Mouse (Mus musculus) E14TG2a.4 (cell line): ENCODE measurements around the gene Pigx.
"Not testable (repeated sequence)": the region's sequence is repeated elsewhere in the genome, so short reads cannot be mapped to it uniquely, and the experiment has no call there.

ENCODE experiments used
- H3K27me3 ChIP-seq: 2 replicates; pipeline ENCODE4 v1.6.1; 2014; ENCODE audit warnings: low read length, control low read depth; ENCODE audit not compliant: insufficient read depth
- H3K36me3 ChIP-seq: 2 replicates; pipeline ENCODE4 v1.6.1; 2014; ENCODE audit warnings: low read length, control low read depth; ENCODE audit not compliant: insufficient read depth
- H3K4me1 ChIP-seq: replicated peaks from 2 replicates; pipeline ENCODE4 v1.6.1; 2014; ENCODE audit warnings: low read depth, low read length, control low read depth
- H3K4me3 ChIP-seq: replicated peaks from 2 replicates; pipeline ENCODE4 v1.5.1; 2014; ENCODE audit warnings: mild to moderate bottlenecking, low read length
- H3K9me3 ChIP-seq: 2 replicates; pipeline ENCODE4 v1.6.1; 2014; ENCODE audit warnings: low read length, control low read depth
- CTCF ChIP-seq: conservative IDR thresholded peaks from 2 replicates; pipeline ENCODE4 v1.5.1; 2014; ENCODE audit warnings: low read length
- NANOG ChIP-seq: IDR thresholded peaks from 2 replicates; pipeline ENCODE4 v1.6.1; 2014; ENCODE audit warnings: borderline replicate concordance, low read length, mixed read lengths
- POU5F1 ChIP-seq: IDR thresholded peaks from 2 replicates; pipeline ENCODE4 v1.6.1; 2014; ENCODE audit warnings: low read length, borderline replicate concordance

The Pigx gene

DNA sequence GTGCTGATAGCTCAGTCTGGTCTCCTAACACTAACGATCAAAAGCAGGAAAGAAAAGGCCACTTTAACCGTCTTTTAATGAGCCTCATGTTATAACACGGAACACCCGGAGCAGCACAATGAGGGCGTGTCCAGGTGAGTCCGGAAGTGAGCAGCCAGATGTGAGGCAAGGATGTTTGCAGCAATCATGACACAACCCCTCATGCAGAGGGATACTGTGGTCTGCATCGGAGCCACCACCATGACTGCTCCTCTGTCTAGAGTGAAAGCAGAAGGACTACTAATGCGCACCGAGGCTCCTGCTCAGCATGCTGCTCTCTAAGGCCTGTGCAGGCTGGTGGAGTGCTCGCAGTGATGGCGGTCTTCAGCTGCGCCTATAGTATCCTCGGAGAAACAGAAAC, 2.8 kb upstream of the Pigx start:
- H3K9me3 ChIP-seq, result no peaks in the 10 kb centered on the region
- H3K27me3 ChIP-seq, result no peaks in the 10 kb centered on the region
- TF ChIP-seq CTCF, result no peak
- TF ChIP-seq POU5F1, result no peak
- no peak for TF ChIP-seq NANOG
- peaks cover 20% of the 10 kb centered on the region; the same call in 1 of the 2 replicates for H3K36me3 ChIP-seq
- peaks cover 43% of the 10 kb centered on the region for H3K4me1 ChIP-seq
- H3K4me3 ChIP-seq, result no peak overlapping the region

DNA sequence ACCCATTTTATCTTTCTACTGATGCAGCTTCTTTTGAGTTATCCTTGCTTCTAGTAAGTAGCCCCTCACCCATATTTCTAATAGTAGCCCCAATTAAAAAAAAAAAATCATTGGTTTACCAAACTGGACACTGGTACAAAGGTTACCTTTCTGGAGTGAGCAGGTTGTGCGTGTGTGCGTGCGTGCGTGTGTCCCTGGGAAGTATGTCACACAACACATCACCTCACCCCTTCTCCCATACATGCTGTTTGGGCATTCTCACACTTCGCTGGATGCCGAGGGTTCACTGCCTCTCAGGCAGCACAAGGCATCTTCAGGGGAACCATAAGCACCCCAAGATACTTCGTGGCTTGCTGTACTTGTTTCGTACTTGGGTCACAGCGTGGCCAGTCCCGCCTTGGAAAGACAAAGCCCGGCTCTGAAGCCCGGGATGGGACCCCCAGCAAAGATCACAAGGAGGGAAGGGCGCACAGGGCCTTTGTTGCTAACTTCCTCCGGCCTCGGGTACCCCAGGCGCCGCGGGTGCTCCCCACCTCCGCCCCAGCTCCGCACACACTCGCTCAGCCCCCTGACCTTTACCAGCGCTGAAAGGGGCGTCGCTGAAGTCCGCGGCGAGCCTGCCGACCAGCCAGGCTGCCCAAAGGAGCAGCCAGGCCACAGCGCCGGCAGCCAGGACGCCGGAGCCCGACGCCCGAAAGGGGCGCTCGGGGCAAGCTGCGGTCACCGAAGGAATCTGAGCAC, 473 bp downstream of the Pigx start:
- Histone ChIP-seq H3K4me1 (peaks cover 27% of the 10 kb centered on the region), H3K4me3 (peak overlapping the region; percentile 97), H3K36me3 (peaks cover 13% of the 10 kb centered on the region), H3K27me3 (no peaks in the 10 kb centered on the region), H3K9me3 (no peaks in the 10 kb centered on the region)
- TF ChIP-seq CTCF (no peak), POU5F1 (no peak), NANOG (no peak)

GRCm38 (mm10) chr16:32097757-32098156, 1.8 kb downstream of the Pigx start:
- H3K27me3 ChIP-seq, H3K36me3 ChIP-seq, H3K4me3 ChIP-seq, H3K9me3 ChIP-seq: not testable (repeated sequence)
- peaks cover 27% of the 10 kb centered on the region for H3K4me1 ChIP-seq

GRCm38 (mm10) chr16:32091466-32091865, 8.1 kb downstream of the Pigx start:
- H3K36me3 ChIP-seq, result peaks cover 48% of the 10 kb centered on the region
- no peaks in the 10 kb centered on the region for H3K27me3 ChIP-seq
- no peak overlapping the region for H3K4me3 ChIP-seq
- TF ChIP-seq POU5F1, result no peak
- TF ChIP-seq CTCF, result no peak
- no peak for TF ChIP-seq NANOG
- peaks cover 32% of the 10 kb centered on the region for H3K4me1 ChIP-seq
- H3K9me3 ChIP-seq, result no peaks in the 10 kb centered on the region

DNA sequence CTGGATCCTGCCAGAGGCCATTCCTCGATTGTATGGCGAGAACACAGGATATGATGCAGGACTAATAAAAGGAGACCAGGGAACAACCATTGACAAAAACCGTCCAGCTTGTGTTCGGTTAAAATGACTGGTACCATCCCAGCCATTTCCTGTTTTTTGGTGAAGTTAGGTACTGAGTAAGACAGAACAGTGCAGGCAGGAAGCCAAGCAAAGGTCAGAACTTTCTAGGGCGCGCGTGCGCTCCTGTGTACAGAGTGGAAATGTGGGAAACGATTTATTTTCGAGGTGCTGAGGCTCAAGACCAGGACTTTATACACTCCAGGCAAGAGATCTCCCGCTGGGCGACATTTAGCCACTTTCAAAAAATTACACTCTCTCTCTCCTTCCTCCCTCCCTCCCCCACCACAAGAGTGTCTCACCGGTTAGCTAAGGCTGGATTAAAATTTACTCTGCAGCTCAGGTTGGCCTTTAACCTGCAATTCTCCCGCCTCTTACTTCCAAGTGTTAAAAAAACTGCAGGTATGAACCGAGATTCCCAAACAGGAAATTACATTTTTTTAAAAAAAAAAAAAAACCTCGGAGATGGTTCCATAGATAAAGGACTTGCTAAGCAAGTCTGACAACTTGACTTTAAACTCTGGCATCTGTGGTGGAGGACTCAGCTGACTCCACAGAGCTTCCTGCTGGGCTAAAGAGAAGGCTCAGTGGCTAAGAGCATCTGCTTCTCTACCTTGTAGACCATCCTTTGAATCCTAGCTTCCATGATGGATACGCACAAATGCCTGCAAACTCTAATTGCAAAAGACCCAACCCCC, 11.7 kb downstream of the Pigx start:
- Histone ChIP-seq H3K9me3 (no peaks in the 10 kb centered on the region), H3K4me1 (peaks cover 37% of the 10 kb centered on the region), H3K27me3 (no peaks in the 10 kb centered on the region), H3K36me3 (peaks cover 71% of the 10 kb centered on the region), H3K4me3 (peak overlapping the region; percentile 29; the same call in 1 of the 2 replicates)
- no peak for TF ChIP-seq CTCF
- no peak for TF ChIP-seq NANOG
- no peak for TF ChIP-seq POU5F1

- TF ChIP-seq CTCF (no peak), POU5F1 (no peak), NANOG (no peak)
Observed at GRCm38 (mm10) chr16:32078991-32079511, 20.5 kb downstream of the Pigx start, which contains the start of gene Pak2. TSS of gene Pak2 (minus strand) at chr16:32079342.

DNA sequence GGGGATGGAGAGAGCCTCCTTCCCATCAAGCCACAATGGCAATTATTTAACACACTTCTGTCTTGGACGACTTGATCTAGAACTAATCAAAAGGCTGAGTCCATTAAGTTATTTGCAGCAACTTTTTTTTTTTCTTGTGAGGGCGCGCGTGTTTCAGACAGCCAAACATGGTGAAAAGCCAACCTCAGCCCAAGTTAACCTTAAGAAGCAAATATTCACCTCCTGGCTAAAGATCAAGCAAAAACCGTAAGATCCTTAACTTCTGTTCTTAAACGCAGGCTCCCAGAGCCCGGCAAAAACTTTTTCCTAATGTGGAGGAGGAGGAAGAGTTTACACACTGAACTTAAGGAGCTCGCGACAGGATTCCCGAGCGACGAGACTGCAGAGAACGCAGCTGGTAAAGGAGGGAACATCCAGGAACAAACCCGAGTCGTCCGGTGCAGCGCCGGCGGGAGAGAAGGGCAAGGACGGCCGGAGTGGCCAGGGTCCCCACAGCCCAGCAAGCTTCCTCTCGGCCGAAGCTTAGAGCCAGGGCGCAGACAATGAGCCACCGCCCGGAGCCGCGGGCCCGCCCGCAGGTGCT, 21.0 kb downstream of the Pigx start:
- Histone ChIP-seq H3K36me3 (peaks cover 9% of the 10 kb centered on the region), H3K4me1 (peaks cover 34% of the 10 kb centered on the region), H3K27me3 (no peaks in the 10 kb centered on the region), H3K4me3 (peak overlapping the region; percentile 90), H3K9me3 (no peaks in the 10 kb centered on the region)
- no peak for TF ChIP-seq POU5F1
- TF ChIP-seq CTCF, result no peak
- no peak for TF ChIP-seq NANOG

More at GRCm38 (mm10) chr16:32078991-32079511, 20.5 kb downstream of the Pigx start, which contains the start of gene Pak2:
- H3K36me3 ChIP-seq, result peaks cover 12% of the 10 kb centered on the region
- peak within 1 kb of the TSS; percentile 90 for H3K4me3 ChIP-seq
- H3K9me3 ChIP-seq, result no peaks in the 10 kb centered on the region
- H3K4me1 ChIP-seq, result peaks cover 34% of the 10 kb centered on the region
- no peaks in the 10 kb centered on the region for H3K27me3 ChIP-seq

- Histone ChIP-seq H3K27me3 (no peaks in the 10 kb centered on the region), H3K36me3 (peaks cover 7% of the 10 kb centered on the region), H3K4me3 (peak overlapping the region; percentile 90), H3K4me1 (peaks cover 37% of the 10 kb centered on the region), H3K9me3 (no peaks in the 10 kb centered on the region)
- TF ChIP-seq CTCF (no peak), POU5F1 (no peak), NANOG (no peak)
Observed at GRCm38 (mm10) chr16:32077648-32078407, 21.7 kb downstream of the Pigx start.
